Mouse (Mus musculus): Measurements from ENCODE around the gene Gm20388.

DNA sequence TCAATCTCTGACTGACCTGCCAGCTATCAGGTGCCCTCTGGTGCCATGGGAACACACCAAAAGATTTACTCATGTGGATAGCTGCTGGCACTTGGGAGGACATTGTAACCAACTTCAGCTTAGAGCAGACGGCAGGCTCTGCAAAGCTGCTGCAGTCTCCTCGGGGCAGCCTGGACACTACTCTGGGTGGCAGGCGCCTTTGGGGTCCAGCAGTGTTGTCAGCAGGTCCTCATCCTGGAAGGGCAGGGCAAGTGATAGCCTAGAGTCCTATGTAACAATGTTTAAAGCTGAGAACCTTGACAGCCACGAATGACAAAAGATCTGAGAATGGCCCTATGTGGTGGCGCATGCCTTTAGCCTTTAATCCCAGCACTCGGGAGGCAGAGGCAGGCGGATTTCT lies 1687.5 kb downstream of the Gm20388 start:
- TF ChIP-seq GATA1 (IDR thresholded peaks at IDR 0.05; ENCODE audit: low read length) (no peak), TAL1 (IDR thresholded peaks at IDR 0.05; ENCODE audit: low read length) (no peak)

All from erythroblast, embryonic 14.5 days (primary cell).